Mouse (Mus musculus) urinary bladder, postnatal 36 days (tissue): ENCODE results near the gene Tex14.
A peak's percentile ranks its signal among the peaks of the same experiment; 100 is the strongest.
"Not testable (repeated sequence)": the region's sequence is repeated elsewhere in the genome, so short reads cannot be mapped to it uniquely, and the experiment has no call there.

Source experiments
- DNase-seq, 2 experiments: peaks; one replicate each; pipeline ENCODE4 v3.0.0; 2022; ENCODE audit warnings: low spot score in 2 of 2, mixed read lengths in 1 of 2

The Tex14 gene

DNA sequence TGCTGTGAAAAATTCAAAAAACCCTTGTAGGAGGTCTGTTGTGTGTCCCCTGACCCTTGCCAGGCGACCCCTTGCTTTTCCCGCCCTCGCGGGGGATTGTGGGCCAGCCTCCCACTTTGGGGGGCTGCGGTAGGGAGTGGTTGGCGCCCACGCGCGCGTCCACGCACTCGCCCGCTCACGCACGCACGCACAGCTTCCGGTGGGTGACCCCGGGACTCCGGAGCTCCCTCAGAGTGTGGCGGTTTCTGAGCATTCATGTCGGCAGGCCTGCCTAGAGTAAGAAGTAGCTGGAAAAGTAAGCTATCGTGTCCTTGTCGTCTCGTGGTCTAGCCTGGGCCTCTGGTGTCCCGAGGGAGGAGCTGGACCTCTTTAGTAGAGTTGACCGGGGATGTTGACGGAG is at the start of gene Tex14, which contains the start of gene Rad51c:
TSS of gene Tex14 (plus strand) at position 190 of the 400 bp plus-strand sequence.
TSS of gene Rad51c (minus strand) at position 79 of the 400 bp plus-strand sequence.
- DNase-seq = peak in 1 of 2 experiments; percentile 5

DNA sequence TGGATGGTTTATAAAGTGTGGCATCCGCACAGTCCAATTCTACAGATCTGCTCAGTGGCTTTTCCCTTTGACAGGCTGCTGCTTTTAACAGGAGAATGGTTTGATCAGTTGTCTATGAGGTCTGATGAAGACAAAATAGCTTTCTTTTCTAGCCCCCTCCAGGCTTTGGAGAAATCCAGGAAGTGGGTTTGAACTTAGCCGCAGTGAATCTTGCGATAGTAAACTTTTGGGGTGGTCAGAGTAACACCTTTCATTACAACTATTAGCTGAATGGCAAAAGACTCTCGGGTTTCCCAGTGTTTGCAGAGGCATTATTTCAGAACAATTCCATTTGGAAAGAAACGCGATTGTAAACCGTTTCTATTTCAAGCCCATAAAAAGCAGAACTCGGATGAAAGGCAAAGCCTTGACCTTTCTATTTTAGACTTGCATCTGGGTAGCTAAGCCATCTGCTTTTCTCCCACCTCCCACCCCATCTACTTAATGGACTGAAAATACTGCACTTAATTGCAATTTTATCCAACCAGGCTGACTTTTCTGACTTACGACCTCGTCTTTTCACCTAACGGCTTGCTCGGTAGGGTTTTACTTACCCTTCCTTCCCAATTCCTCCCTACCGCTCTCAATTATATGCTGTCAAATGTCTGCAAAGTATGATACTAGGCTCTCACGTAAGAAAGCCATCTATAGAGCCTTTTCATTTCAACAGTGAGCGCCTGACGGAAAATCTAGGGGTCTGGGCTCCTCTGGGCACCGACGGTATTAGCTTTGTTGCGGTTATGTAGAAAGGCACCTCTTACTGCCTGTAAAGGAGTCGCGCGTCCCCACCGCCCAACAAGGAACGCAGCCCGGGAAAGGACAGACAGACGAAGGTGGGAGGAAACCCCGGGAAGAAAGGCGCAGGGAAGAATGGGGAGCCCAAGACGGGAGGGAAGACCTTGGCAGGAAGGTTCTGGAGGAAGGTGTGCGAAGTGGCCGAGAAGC is 47.3 kb upstream of the Tex14 start:
- no peak for DNase-seq

DNA sequence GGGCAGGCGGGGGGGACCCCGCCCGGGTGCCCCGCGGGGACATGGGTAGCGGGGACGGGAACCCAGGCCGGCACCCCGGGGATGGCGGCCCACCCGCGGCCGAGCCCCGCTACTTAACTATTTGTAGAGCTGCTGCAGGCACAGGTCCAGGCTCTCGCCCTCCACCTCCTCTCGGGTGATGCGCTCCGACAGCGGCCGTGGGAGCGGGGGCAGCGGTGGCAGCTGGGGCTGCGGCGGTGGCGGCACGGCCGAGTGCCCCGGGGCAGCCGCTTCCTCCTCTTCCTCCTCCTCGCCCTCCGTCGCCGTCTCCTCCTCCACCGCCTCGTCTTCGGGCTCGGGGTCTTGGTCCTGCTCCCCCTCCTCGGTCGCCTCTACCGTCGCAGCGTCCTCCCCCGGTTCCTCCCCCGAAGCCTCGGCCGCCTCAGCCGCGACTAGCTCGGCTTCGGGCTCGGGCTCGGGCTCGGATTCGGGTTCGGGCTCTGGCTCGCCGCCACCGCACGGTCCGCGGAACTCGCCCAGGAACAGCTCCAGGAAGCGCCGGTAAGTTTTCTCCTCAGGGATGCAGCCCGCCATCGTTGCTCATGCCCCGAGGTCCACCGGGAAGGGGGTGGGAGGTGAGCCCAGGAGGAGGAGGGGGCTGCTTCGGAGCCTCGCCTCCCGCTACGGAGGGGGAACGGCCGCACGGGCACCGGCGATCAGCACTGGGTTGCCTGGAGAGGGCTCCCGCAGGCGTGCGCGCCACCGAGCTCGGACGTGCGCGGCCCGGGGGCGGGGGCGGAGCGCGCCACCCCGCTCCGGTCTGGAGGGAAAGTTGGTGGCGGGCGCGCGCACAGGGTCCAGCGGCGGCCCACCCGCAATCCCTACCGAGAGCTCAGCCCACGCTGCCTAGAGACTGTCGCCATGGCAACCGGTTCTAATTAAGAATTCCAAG is 46.3 kb upstream of the Tex14 start, which contains the start of gene Ppm1e:
TSS of gene Ppm1e (minus strand) at position 693 of the 931 bp plus-strand sequence.
- DNase-seq = peak; percentile 39

DNA sequence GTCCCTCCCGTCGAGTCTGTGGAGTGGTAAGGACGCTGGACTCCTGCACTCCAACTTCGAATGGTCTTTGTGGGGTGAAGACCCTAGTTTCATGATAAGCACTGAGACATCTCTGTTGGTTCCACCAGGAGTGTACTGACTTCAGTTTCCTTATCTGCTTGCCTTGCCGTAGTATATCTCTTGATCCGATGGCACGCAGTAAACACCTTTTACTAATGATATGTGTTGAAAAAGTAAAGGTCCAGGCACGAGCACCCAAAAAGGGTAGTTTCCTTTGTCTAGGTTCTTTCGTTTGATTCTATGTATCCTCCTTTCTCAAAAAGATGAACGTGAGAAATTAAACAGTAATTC is 45.6 kb upstream of the Tex14 start:
- no peak for DNase-seq

DNA sequence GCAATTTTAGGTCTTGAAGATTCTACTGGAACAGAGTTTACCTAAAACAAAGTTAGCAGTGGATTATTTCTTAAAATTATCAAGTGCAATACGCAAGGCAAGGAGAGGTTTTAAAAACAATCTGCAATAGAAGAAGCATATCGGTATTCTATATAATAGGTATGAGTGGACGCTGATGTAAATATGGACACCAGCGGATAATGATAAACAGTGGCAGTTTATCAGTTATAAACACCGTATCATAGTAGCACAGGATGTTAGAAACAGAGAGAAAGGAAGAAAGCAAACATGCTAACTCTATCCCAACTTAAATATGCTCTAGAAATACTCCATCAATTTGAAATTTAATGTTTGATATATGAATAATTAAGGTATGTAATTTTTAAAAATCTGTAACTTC is 39.7 kb upstream of the Tex14 start:
- DNase-seq = no peak

DNA sequence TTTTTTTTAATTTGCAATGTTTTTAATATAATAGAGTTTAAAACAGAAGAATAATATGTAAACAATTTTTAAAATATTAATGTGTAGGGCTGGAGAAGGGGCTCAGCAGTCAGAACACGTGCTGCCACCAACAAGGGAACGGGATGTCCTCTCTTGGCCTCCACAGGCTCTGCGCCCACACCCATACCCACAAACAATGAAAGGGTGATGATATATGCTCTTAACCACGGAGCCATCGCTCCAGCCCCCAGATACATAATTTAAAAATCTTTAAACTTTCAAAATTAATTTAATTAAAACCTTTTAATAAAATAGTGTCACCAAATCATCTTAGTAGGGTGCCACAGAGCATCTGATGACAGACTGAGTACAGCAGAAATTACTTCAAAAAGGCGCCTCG is 37.8 kb upstream of the Tex14 start:
- DNase-seq = no peak

DNA sequence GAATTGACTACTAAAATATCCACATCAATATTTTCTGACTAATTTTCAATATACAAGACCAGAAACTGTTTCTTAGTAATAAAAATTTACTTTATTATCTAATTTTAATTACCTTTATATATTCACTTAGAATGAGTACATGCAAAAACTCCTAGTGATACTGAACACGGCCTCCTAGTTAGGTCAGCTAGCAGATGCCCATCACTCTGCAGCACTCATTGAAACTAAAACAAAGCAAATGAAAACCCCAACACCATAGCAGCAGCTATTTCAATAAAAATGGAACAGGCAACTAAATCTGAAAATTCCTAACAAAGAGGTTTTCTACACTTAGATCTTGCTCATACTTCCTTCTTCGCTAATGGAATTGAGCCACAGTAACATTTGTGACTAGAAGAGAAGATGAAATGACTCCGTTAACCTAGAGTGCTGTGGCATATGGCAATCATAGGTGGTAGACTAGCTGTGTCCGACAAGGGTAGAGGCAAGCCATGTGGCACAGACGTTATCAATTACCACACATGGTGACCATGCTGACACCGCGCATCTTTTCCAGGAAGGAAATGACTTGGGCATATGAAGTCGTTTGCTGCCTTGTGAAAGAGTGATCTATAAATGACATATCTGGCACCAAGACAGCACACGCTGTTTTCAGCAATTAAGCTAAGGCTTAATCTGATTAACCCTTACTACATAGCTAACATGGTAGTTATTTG is 36.8 kb upstream of the Tex14 start:
- no peak for DNase-seq

DNA sequence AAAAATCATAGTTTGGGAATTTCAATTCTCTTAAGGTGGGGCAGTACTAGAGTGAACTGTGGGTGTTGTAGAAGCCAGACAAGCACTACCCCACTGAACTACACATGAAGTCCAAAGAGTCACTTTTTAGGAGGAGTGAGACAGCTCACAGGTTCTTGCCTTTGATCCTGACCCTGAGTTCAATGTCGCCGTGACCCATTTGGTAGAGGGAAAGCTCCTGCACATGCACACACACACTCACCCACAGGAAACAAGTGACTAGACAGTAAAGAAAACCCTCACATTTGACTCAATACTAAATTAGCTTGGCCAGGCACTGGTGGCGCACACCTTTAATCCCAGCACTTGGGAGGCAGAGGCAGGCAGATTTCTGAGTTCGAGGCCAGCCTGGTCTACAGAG is 20.3 kb upstream of the Tex14 start:
- no peak for DNase-seq

DNA sequence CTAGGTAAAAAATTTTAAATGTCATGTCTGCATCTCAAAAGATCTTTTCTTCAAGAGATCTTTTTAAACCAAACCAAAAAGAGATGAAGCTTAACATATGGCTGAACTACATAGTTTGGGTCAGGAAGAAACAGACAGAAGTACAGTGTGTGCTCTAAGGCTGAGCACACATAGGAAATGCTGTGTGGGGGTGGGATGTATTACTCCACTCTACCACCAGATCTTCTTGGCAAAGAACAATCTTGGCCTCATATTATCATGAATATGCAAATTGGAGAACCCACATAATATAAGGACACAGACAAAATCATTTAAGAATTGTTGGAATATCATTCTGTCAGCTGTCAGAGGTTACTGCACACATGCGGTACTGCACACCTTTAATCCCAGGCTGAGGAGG is 19.2 kb upstream of the Tex14 start:
- no peak for DNase-seq

DNA sequence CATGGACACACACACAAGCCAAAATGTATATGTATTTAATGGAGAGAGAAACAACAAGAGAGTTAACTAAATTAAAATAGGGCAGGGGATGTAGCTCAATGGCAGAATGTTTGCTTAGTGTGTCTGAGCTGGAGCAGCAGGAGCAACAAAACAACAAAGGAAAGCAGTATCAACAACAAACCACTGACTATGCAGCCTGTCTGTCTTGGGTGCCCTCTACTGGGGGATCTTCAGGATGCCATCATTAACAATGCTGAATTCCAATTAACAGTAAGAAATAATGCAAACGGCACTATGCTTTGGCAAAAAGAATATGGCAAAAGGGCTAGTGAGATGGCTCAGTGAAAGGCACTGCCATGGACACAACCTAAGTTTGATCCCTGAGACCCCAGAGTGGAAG is 11.0 kb upstream of the Tex14 start:
- no peak for DNase-seq

DNA sequence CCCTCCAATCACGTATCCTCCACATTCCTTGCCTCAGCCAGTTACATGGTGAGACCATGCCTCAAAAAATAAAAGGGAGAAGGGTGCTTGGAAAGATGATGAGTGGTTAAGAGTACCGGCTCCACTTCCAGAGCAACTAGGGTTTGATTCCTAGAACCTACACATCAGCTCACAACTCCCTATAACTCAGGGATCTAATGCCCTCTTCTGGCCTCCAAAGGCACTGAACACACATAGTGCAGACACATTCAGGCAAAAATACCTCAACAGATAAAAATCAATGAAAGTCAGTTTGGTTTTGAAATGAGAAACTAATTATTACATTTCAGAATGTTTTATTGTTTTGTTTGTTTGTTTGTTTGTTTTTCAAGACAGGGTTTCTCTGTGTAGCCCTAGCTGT is 6.5 kb upstream of the Tex14 start:
- DNase-seq = no peak

DNA sequence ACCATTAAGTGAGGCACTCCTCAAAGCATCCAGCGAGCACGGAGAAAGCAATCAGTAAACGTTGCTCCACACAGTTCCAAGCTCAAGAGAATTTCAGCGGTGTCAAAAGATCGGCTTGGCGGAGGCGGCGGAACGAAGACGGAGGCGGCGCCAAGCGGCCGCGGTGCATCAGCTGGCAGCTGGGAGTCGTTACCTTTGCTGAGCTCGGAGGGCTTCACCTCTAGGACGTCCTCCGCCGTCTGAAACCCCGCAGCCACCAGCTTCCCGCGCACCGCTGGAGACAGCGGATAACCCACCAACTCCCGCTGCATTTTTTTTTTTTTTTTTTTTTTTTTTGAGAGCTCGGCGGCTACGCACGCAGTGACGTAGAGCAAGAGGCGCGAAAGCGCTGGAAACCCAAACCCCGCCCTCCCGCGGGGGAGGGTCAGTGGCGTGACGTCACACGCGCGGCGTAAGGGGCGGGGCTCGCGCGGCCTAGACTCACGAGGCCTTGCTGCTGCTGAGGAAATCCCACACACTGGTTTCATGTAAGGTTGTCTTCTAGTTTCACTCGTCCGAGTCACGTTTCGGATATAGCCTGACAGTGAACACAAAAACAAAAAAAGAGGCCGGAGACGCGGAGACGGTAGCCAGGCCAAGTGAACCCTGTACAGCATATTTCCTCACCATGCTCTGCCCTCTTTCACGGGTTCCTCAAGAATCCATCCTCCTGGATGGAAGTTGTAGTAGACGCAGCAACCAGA is 583 bp upstream of the Tex14 start:
- DNase-seq = peak; percentile 95 to 96

DNA sequence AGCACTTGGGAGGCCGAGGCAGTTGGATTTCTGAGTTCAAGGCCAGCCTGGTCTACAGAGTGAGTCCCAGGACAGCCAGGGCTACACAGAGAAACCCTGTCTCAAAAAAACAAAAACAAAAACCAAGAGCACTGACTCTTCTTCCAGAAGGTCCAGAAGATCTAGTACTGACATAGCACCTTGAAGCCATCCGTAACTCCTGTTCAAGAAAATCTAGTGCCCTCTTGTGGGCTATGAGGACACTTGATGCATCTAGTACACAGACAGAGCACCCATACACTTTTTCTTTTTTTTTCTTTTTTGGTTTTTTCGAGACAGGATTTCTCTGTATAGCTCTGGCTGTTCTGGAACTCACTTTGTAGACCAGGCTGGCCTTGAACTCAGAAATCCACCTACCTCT is 8.5 kb downstream of the Tex14 start:
- not testable (repeated sequence) for DNase-seq

DNA sequence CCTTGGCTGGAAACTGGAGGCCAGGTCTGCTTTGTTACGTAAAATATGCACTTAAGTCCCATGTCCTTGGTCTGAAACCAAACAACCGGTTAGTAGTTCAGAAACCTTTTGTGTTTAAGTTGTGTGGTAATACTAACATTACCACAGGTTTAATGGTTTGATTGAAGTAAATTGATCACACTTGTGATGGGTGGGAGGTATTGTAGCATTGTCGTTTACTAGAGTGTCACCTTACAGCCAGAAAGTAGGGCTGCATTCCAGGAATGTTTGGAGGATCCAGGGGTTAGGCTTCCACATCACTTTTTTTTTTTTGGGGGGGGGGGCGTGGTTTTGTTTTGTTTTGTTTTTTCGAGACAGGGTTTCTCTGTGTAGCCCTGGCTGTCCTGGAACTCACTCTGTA is 11.3 kb downstream of the Tex14 start:
- DNase-seq = no peak

DNA sequence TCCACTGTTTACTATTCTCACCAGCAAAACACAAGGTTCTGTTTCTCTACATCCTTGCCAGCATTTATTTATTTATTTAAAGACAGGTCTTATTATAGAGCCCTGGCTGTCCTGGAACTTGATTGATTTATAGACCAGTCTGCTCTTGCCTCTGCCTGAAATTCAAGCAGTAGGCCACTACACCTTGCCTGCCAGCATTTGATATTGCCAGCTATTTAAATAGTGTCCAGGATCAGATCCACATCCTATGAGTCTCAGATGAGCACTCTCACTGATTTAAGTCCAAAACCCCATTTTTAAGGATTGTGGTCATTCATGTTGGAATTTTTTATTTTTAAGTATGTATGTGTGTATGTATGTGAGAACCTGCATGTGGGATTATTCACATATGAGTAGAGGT is 16.0 kb downstream of the Tex14 start:
- DNase-seq = no peak

DNA sequence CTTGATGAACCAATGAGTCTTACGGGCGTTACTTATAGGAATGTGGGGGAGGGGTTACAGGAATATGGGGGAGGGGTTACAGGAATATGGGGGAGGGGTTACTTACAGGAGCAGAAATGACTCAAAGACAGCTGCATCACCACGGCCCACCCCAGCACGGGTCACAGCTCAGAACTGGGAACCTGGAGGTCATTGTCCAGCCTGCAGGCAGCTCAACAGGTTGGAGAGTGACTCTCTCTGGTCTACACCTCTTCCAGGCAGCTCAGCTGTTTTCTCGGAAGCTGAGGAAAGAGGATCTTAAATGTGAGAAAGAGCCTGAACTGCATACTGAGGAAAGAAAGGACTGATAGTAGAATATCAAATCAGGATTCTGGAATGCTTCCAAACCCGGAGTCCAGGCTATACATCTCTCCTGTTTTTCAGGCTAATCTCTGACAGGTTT is 16.9 kb downstream of the Tex14 start:
- DNase-seq = no peak

DNA sequence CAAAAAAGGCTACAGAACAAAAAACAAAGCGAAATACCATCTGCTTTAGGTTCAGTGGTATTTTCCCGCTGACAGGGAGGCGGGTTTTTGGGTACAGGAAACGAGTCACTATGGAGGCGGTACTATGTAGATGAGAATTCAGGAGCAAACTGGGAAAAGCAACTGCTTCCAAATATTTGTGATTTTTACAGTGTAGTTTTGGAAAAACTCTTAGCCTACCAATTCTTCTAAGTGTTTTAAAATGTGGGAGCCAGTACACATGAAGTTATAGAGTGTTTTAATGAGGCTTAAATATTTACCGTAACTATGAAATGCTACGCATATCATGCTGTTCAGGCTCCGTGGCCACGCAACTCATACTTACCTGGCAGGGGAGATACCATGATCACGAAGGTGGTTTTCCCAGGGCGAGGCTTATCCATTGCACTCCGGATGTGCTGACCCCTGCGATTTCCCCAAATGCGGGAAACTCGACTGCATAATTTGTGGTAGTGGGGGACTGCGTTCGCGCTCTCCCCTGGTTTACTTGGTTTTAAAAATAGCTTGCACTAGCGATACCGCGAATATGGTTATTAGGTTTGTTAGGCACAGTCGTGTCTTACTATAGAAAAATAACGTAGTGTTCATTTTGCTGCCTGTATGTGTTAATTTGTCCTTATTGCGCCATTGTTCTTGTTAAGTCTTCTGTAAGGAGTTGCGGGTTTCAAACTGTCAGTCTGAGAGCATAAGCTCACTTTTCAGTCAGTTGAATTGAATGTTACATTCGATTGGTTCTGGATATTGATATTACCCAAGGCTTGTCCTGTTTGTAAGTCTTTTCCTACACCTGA is 17.9 kb downstream of the Tex14 start:
- peak; percentile 79 to 86 for DNase-seq

DNA sequence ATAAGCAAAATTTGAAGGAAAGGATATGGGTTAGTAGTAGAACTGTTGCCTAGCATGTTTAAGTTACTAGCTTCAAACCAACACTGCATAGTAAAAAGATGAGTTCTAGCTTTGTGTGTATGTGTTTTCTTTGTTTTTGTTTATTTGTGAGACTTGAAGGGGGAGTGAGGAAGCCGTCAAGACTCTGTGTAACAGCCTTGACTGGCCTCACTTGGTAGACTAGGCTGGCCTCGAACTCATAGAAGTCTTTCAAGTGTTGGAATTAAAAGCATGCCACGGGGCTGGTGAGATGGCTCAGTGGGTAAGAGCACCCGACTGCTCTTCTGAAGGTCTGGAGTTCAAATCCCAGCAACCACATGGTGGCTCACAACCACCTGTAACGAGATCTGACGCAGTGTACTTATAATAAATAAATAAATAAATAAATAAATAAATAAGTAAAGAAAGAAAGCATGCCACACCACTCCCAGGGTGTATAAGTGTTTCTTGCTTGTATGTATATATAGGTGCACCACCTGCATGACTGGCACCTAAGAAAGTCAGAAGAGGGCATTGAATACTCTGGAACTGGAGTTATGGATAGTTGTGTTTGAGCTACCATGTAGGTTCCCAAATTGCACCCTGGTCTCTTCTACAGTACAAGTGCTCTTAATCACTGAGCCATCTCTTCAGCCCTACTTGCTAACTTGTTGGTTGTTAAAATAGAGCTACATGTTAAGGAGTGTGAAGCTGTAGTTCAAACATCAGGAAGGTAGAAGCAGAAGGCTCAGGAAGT is 18.9 kb downstream of the Tex14 start:
- DNase-seq = no peak

DNA sequence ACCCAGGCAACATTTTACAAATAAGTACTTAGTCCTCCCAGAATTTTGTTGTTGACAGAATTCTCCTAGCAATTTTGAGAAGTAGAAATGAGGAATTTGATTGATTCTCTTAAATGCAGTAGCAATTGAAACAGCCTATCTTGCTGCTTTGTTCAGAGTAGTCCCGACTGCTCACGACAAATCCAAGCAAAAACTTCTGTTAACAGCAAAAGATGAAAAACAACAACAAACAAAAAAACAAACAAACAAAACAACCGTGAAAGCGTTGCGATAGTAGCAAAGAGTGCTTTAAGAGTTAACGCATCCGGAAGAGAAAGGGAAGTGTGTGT is 21.2 kb downstream of the Tex14 start:
- DNase-seq = no peak
